Mouse (Mus musculus) forebrain, embryonic 11.5 days (tissue): Measurements from ENCODE around the gene Rab33b. TPM values are rescaled to one million over a fixed set of nuclear protein-coding genes. Genes with fewer than 3 reads are reported as not detected.
"Not testable (repeated sequence)": the region's sequence is repeated elsewhere in the genome, so short reads cannot be mapped to it uniquely, and the experiment has no call there.

Experiments
- ATAC-seq: fragments of 200-750 bp; cut with Nextera tagmentation; replicated peaks from 2 replicates; pipeline ENCODE4 v1.8.0; 2017; ENCODE audit warnings: moderate TSS enrichment; ENCODE audit not compliant: low FRiP score
- DNase-seq: peaks from one replicate; pipeline ENCODE4 v3.0.0-alpha.2; 2017; ENCODE audit warnings: low spot score
- H3K27ac ChIP-seq: fragments of 300-500 bp; sonication (generic); 2 replicates; pipeline ENCODE4 v1.5.1; 2014; ENCODE audit warnings: low read depth, low read length
- H3K27me3 ChIP-seq: fragments of 300-500 bp; sonication (generic); 2 replicates; pipeline ENCODE4 v1.6.1; 2014; ENCODE audit warnings: mild to moderate bottlenecking, low read length, mixed read lengths; ENCODE audit not compliant: control insufficient read depth, insufficient read depth
- H3K36me3 ChIP-seq: fragments of 300-500 bp; sonication (generic); 2 replicates; pipeline ENCODE4 v1.6.1; 2014; ENCODE audit warnings: mild to moderate bottlenecking, low read length, moderate library complexity, mixed read lengths; ENCODE audit not compliant: control insufficient read depth, insufficient read depth
- H3K4me1 ChIP-seq: fragments of 300-500 bp; sonication (generic); replicated peaks from 2 replicates; pipeline ENCODE4 v1.6.1; 2014; ENCODE audit warnings: low read length, mixed read lengths; ENCODE audit not compliant: control insufficient read depth, insufficient read depth
- H3K4me2 ChIP-seq: fragments of 300-500 bp; sonication (generic); 2 replicates; pipeline ENCODE4 v1.6.1; 2014; ENCODE audit warnings: low read depth, mild to moderate bottlenecking, low read length, moderate library complexity, mixed read lengths; ENCODE audit not compliant: severe bottlenecking
- H3K4me3 ChIP-seq: fragments of 300-500 bp; sonication (generic); 2 replicates; pipeline ENCODE4 v1.5.1; 2014; ENCODE audit warnings: low read depth, low read length
- H3K9ac ChIP-seq: fragments of 300-500 bp; sonication (generic); 2 replicates; pipeline ENCODE4 v1.6.1; 2014; ENCODE audit warnings: low read length
- H3K9me3 ChIP-seq: fragments of 300-500 bp; sonication (generic); 2 replicates; pipeline ENCODE4 v1.6.1; 2016; ENCODE audit warnings: low read length, mixed read lengths; ENCODE audit not compliant: control insufficient read depth
- WGBS: fragments of 180-500 bp; shearing (Covaris S2); extraction: QIAGEN DNeasy Blood & Tissue Kit; methylation state at CpG from one replicate; pipeline ENCODE4 v1.1.7; 2014; 5-methylcytosine and 5-hydroxymethylcytosine counted together
- polyA plus RNA-seq: library from polyadenylated mRNA; unstranded; fragments of >200 nt; fragmentation: Nextera tagmentation; extraction: Ambion mirVana; gene quantifications from 2 replicates; pipeline ENCODE4 v1.2.1, GENCODE M21; 2014

Rab33b gene
- 14.4 and 14.8 TPM in 2 replicates for polyA plus RNA-seq

DNA sequence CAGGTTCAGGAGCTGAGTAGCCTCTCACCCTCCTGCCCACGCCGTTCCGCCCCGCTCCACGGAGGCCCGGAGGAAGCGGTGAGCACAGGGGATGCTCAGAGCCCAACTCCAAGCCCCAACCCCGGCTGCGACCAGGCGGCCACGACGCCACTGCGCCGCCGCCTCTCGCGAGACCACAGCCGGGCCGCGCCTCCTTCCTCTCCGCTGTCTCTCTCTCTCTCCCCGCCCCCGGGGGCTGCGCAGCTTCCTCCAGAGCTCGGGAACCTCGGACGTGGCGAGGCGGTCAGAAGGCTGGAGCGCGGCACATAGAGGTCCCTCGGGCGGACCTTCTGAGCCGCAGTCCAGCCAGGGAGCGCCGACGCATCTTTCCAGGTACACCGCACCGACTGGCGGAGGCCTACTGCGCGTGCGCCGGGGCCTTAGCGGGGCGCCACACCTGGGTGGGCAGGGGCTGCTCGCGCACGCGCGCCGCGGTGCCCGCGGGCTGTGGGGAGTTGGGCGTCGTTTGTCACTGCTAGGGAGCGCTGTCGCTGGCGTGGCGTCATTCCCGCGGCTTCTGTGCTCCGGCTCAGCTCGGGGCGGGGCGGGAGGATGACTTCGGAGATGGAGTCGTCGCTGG, at the start of gene Rab33b:
Gene Rab33b, plus strand, starts transcription at position 180 of the 619 bp plus-strand sequence.
- Histone ChIP-seq H3K27ac (peak within 1 kb of the TSS; percentile 79), H3K27me3 (no peaks in the 10 kb centered on the region), H3K4me2 (peak within 1 kb of the TSS; percentile 69), H3K4me3 (peak within 1 kb of the TSS; percentile 58), H3K36me3 (no peaks in the 10 kb centered on the region), H3K9ac (peak within 1 kb of the TSS; percentile 84), H3K9me3 (no peaks in the 10 kb centered on the region), H3K4me1 (peaks cover 3% of the 10 kb centered on the region; the same call in 1 of the 2 replicates)
- ATAC-seq (peak; percentile 93), DNase-seq (peak; percentile 98)
- WGBS: under 1% methylated on average over 65 of the region's 70 CpGs

DNA sequence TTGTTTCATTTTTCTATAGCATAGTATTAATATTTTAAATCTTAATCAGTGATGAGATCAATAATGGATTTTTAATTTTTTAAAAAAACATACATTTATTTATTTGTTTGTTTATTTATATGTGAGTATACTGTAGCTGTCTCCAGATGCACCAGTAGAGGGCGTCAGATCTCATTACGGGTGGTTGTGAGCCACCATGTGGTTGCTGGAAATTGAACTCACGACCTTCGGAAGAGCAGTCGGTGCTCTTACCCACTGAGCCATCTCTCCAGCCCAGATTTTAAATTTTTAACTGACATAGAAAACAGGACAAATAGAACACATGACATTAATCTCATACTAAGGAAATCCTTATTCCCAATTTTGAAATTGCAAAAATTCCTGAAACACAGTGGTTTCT, 49.4 kb upstream of the Rab33b start:
- H3K4me2 ChIP-seq, DNase-seq, H3K4me3 ChIP-seq, H3K4me1 ChIP-seq, H3K9ac ChIP-seq, H3K36me3 ChIP-seq, ATAC-seq, H3K27ac ChIP-seq, H3K27me3 ChIP-seq, H3K9me3 ChIP-seq: not testable (repeated sequence)
- WGBS: 82% methylated on average over 5 of the region's 5 CpGs

- ATAC-seq (no peak), DNase-seq (no peak)
- no peak overlapping the region for H3K9ac ChIP-seq
- no peaks in the 10 kb centered on the region for H3K27me3 ChIP-seq
- no peaks in the 10 kb centered on the region for H3K9me3 ChIP-seq
- H3K4me1 ChIP-seq: no peaks in the 10 kb centered on the region
- 95% methylated on average over 3 of the region's 3 CpGs for WGBS
- H3K27ac ChIP-seq: no peak overlapping the region
- no peak overlapping the region for H3K4me2 ChIP-seq
- no peak overlapping the region for H3K4me3 ChIP-seq
- no peaks in the 10 kb centered on the region for H3K36me3 ChIP-seq
Measured at GRCm38 (mm10) chr3:51434871-51435595, 48.7 kb upstream of the Rab33b start.

DNA sequence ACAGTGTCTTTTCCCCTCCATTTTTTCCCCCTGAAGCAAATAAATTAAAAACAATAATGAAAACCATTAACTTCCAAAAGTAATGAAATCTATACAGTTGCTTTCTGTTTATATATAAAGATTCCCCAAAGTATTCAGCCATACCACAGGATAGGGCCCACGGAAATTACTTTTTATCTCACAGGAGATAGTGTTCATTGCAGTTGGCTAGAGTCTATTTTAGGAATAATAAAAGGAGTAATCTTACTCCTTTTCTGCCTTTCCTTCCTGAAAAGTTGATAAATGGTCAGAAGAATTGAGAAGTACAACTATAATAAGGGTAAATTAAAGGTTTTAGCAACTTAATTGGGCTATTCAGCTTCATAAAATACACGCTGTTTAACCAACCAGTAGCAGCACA, 15.2 kb upstream of the Rab33b start:
- no peaks in the 10 kb centered on the region for H3K4me1 ChIP-seq
- DNase-seq: no peak
- no peak overlapping the region for H3K4me2 ChIP-seq
- H3K9ac ChIP-seq: no peak overlapping the region
- peaks cover 8% of the 10 kb centered on the region; the same call in 1 of the 2 replicates for H3K36me3 ChIP-seq
- ATAC-seq: no peak
- WGBS: 84% methylated on average over 2 of the region's 2 CpGs
- no peaks in the 10 kb centered on the region for H3K27me3 ChIP-seq
- no peak overlapping the region for H3K4me3 ChIP-seq
- H3K27ac ChIP-seq: no peak overlapping the region
- H3K9me3 ChIP-seq: no peaks in the 10 kb centered on the region

GRCm38 (mm10) chr3:51475706-51476105, 8.0 kb upstream of the Rab33b start:
- no peaks in the 10 kb centered on the region for H3K9me3 ChIP-seq
- ATAC-seq (no peak), DNase-seq (no peak)
- H3K27me3 ChIP-seq: no peaks in the 10 kb centered on the region
- no peak overlapping the region for H3K9ac ChIP-seq
- H3K4me2 ChIP-seq: no peak overlapping the region
- peaks cover 10% of the 10 kb centered on the region; the same call in 1 of the 2 replicates for H3K36me3 ChIP-seq
- WGBS: 83% methylated on average over 4 of the region's 4 CpGs
- no peak overlapping the region for H3K27ac ChIP-seq
- no peaks in the 10 kb centered on the region for H3K4me1 ChIP-seq
- no peak overlapping the region for H3K4me3 ChIP-seq

- Histone ChIP-seq H3K4me3 (no peak overlapping the region), H3K27ac (no peak overlapping the region), H3K4me1 (peaks cover 3% of the 10 kb centered on the region; the same call in 1 of the 2 replicates), H3K27me3 (no peaks in the 10 kb centered on the region), H3K9ac (no peak overlapping the region), H3K4me2 (no peak overlapping the region), H3K9me3 (no peaks in the 10 kb centered on the region), H3K36me3 (no peaks in the 10 kb centered on the region)
- ATAC-seq: no peak
- no peak for DNase-seq
- WGBS: 51% methylated on average over 2 of the region's 2 CpGs
Measured at GRCm38 (mm10) chr3:51479893-51480292, 3.8 kb upstream of the Rab33b start.

DNA sequence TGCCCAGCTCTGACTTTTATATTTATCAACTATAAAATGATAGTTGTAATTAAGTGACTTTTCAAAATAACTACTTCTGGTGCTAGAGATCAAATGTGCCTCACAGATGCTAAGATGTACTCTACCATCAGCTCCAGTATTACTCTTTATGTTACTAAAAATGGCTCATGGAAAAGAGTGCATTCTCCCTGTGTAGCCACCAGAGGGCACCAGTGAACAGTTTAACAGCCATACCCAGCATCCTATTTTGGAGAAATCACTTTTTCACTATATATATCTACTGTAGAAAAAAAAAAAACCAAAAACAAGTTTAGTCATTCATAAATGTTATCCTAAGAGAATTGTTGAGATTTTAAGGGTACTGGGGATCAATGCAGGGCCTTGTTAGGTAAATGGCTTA, 2.7 kb upstream of the Rab33b start:
- H3K27ac ChIP-seq: no peak overlapping the region
- DNase-seq (peak; percentile 66), ATAC-seq (no peak)
- H3K27me3 ChIP-seq: no peaks in the 10 kb centered on the region
- H3K36me3 ChIP-seq: no peaks in the 10 kb centered on the region
- peaks cover 3% of the 10 kb centered on the region; the same call in 1 of the 2 replicates for H3K4me1 ChIP-seq
- no peak overlapping the region for H3K4me2 ChIP-seq
- H3K4me3 ChIP-seq: no peak overlapping the region
- H3K9ac ChIP-seq: no peak overlapping the region
- no peaks in the 10 kb centered on the region for H3K9me3 ChIP-seq

GRCm38 (mm10) chr3:51481881-51482280, 1.8 kb upstream of the Rab33b start:
- no peaks in the 10 kb centered on the region for H3K27me3 ChIP-seq
- H3K36me3 ChIP-seq: no peaks in the 10 kb centered on the region
- H3K9ac ChIP-seq: no peak overlapping the region
- peaks cover 3% of the 10 kb centered on the region; the same call in 1 of the 2 replicates for H3K4me1 ChIP-seq
- 48% methylated on average over 3 of the region's 3 CpGs for WGBS
- no peak overlapping the region for H3K4me2 ChIP-seq
- H3K4me3 ChIP-seq: no peak overlapping the region
- no peaks in the 10 kb centered on the region for H3K9me3 ChIP-seq
- DNase-seq (no peak), ATAC-seq (no peak)
- no peak overlapping the region for H3K27ac ChIP-seq
